Mouse (Mus musculus) midbrain, embryonic 11.5 days (tissue): ENCODE data around the gene Msi1. TPM values are rescaled to one million over a fixed set of nuclear protein-coding genes. Genes with fewer than 3 reads are reported as not detected.

Experiments used
- ATAC-seq: fragments of 200-750 bp; cut with Nextera tagmentation; 2 replicates; pipeline ENCODE4 v1.8.0; 2017; ENCODE audit warnings: moderate TSS enrichment, moderate library complexity; ENCODE audit not compliant: low FRiP score
- DNase-seq: peaks from one replicate; pipeline ENCODE4 v3.0.0; 2015; ENCODE audit warnings: low spot score; ENCODE audit errors: missing footprints
- H3K27ac ChIP-seq: fragments of 300-500 bp; sonication (generic); 2 replicates; pipeline ENCODE4 v1.5.1; 2014; ENCODE audit warnings: low read depth, low read length
- H3K27me3 ChIP-seq: fragments of 300-500 bp; sonication (generic); 2 replicates; pipeline ENCODE4 v1.6.1; 2014; ENCODE audit warnings: mild to moderate bottlenecking, low read length, moderate library complexity, mixed read lengths; ENCODE audit not compliant: control insufficient read depth, insufficient read depth
- H3K36me3 ChIP-seq: fragments of 300-500 bp; sonication (generic); 2 replicates; pipeline ENCODE4 v1.6.1; 2014; ENCODE audit warnings: mild to moderate bottlenecking, low read length, moderate library complexity, mixed read lengths; ENCODE audit not compliant: control insufficient read depth, insufficient read depth
- H3K4me1 ChIP-seq: fragments of 300-500 bp; sonication (generic); 2 replicates; pipeline ENCODE4 v1.6.1; 2014; ENCODE audit warnings: low read length; ENCODE audit not compliant: control insufficient read depth, insufficient read depth
- H3K4me2 ChIP-seq: fragments of 300-500 bp; sonication (generic); 2 replicates; pipeline ENCODE4 v1.6.1; 2014; ENCODE audit warnings: mild to moderate bottlenecking, moderate library complexity
- H3K4me3 ChIP-seq: fragments of 300-500 bp; sonication (generic); 2 replicates; pipeline ENCODE4 v1.5.1; 2014; ENCODE audit warnings: low read depth, low read length
- H3K9ac ChIP-seq: fragments of 300-500 bp; sonication (generic); 2 replicates; pipeline ENCODE4 v1.6.1; 2014; ENCODE audit warnings: low read length
- H3K9me3 ChIP-seq: fragments of 300-500 bp; sonication (generic); 2 replicates; pipeline ENCODE4 v1.6.1; 2016; ENCODE audit warnings: low read length; ENCODE audit not compliant: control insufficient read depth
- WGBS: fragments of 180-500 bp; shearing (Covaris S2); extraction: QIAGEN DNeasy Blood & Tissue Kit; methylation state at CpG from one replicate; pipeline ENCODE4 v1.1.7; 2014; 5-methylcytosine and 5-hydroxymethylcytosine counted together
- polyA plus RNA-seq: library from polyadenylated mRNA; unstranded; fragments of >200 nt; fragmentation: Nextera tagmentation; extraction: Ambion mirVana; gene quantifications from 2 replicates; pipeline ENCODE4 v1.2.1, GENCODE M21; 2014

Msi1 gene
- polyA plus RNA-seq, 1 experiment from 2014 or later: 227 TPM

DNA sequence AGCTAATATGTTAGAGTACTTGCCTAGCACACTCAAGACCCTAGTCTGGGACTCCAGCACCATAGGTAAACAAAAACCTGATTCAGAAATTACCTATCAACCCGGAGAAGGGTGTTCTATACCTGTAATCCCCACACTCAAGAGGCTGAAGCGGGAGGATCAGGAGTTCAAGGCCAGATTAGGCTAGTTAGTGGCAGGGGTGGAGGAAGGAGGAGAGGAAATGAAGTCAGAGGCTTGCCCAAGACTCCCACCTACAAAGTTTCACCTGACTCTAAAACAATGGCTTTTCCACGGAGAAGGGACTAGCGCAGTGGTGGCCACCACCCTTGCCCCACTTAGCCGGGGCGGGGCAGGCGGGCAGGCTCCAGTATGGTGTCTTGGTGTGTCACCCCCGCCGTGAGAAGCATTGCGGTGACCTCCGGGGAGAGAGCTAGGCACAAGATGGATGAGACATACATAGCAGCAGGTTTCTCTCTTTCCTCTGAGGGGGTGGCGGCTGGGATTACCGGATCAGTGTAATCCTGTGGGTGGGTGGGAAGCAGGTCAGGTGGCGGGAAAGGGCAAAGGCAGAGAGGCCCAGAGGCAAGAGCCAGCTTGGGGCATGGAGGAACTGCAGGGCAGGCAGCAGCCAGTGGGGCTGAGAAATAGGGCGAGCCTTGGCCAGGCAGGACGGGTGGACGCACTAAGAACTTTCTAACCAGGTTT is 25.8 kb upstream of the Msi1 start:
- peak overlapping the region; percentile 94 for H3K27ac ChIP-seq
- peak overlapping the region; percentile 32 for H3K4me2 ChIP-seq
- H3K9ac ChIP-seq: peak overlapping the region; percentile 61
- peak; percentile 70 for ATAC-seq
- H3K4me1 ChIP-seq: peaks cover 47% of the 10 kb centered on the region
- peak; percentile 95 for DNase-seq
- no peaks in the 10 kb centered on the region for H3K27me3 ChIP-seq
- 3% methylated on average over 17 of the region's 17 CpGs for WGBS
- no peaks in the 10 kb centered on the region for H3K9me3 ChIP-seq
- peak overlapping the region; percentile 13 for H3K4me3 ChIP-seq
- H3K36me3 ChIP-seq: no peaks in the 10 kb centered on the region

DNA sequence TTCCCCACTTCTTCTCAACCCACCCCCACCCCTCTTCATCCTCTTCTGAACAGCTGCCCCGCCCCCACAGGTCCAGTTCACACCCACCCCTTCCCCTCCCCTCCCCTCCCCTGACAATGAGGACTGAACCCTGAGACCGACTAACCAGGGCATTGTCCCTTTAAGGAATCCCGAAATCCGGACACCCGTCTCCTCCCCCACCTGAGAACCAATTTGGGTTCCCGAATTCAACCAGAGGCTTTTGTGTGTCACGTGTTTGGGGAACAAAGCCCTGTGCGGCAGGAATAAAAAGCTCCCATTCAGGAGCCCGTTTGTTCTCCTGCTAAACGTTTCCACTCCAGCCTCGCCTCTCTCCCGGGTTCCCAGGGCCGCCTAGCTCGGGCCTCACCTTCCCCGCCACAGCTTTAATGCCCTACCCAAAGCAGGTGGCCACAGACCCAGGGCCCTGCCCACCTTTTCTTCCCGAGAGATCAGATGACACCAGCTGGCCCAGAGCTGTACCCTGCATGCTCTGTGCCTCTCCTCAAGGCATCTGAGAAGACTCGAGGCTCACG is 25.1 kb upstream of the Msi1 start:
- H3K4me3 ChIP-seq: no peak overlapping the region; the same call in 1 of the 2 replicates
- H3K9ac ChIP-seq: peak overlapping the region; percentile 50
- 2% methylated on average over 18 of the region's 18 CpGs for WGBS
- H3K36me3 ChIP-seq: no peaks in the 10 kb centered on the region
- DNase-seq (peak; percentile 97), ATAC-seq (peak; percentile 86)
- no peaks in the 10 kb centered on the region for H3K27me3 ChIP-seq
- H3K4me2 ChIP-seq: peak overlapping the region; percentile 32
- peak overlapping the region; percentile 94 for H3K27ac ChIP-seq
- H3K9me3 ChIP-seq: no peaks in the 10 kb centered on the region
- H3K4me1 ChIP-seq: peaks cover 39% of the 10 kb centered on the region

DNA sequence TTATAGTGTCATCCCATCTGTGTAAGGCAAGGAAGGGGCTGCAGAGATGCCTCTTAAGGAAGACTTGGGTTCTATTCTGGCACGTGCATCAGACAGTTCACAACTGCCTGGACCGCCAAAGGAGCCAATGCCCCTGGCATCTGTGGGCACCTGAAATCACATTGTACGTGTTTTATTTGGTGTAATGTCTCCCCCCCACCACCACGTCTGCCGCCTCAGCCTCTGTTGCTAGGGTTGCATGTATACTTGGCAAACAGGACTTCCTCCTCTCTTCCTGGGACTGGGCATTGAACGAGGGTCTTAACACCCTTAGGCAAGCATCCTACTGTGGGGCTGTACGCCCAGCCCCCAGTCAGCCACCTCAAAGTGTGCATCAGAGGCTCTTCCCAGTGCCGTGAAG is 24.2 kb upstream of the Msi1 start:
- Histone ChIP-seq H3K36me3 (no peaks in the 10 kb centered on the region), H3K9me3 (no peaks in the 10 kb centered on the region), H3K27ac (peak overlapping the region; percentile 94), H3K4me2 (no peak overlapping the region; the same call in 1 of the 2 replicates), H3K4me1 (peaks cover 38% of the 10 kb centered on the region), H3K4me3 (no peak overlapping the region), H3K9ac (no peak overlapping the region; the same call in 1 of the 2 replicates), H3K27me3 (no peaks in the 10 kb centered on the region)
- ATAC-seq (no peak), DNase-seq (peak; percentile 89)
- WGBS: 27% methylated on average over 8 of the region's 8 CpGs

DNA sequence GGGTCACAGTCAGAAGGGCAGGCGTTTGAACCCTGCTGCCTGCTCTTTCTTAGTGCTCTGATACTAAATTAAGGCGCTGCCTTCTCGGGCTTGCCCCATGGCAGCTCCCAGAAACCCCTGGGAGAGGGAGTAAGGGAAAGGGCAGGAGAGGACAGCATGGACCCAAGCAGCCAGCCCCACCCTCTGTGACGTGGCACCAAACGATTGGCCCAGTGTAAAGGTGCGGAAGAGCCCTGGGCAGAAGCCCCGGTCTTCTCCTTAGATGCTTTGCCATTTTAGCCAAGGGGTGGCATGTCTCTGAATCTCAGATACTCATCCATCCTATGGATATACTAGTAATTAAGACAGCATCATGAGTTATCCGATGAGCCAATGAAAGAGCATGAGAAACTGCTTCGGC is 21.3 kb upstream of the Msi1 start:
- DNase-seq (peak; percentile 82), ATAC-seq (no peak)
- Histone ChIP-seq H3K36me3 (no peaks in the 10 kb centered on the region), H3K4me3 (no peak overlapping the region), H3K27me3 (no peaks in the 10 kb centered on the region), H3K9me3 (no peaks in the 10 kb centered on the region), H3K27ac (no peak overlapping the region; the same call in 1 of the 2 replicates), H3K4me1 (peaks cover 26% of the 10 kb centered on the region), H3K4me2 (no peak overlapping the region), H3K9ac (no peak overlapping the region)
- 43% methylated on average over 9 of the region's 9 CpGs for WGBS

DNA sequence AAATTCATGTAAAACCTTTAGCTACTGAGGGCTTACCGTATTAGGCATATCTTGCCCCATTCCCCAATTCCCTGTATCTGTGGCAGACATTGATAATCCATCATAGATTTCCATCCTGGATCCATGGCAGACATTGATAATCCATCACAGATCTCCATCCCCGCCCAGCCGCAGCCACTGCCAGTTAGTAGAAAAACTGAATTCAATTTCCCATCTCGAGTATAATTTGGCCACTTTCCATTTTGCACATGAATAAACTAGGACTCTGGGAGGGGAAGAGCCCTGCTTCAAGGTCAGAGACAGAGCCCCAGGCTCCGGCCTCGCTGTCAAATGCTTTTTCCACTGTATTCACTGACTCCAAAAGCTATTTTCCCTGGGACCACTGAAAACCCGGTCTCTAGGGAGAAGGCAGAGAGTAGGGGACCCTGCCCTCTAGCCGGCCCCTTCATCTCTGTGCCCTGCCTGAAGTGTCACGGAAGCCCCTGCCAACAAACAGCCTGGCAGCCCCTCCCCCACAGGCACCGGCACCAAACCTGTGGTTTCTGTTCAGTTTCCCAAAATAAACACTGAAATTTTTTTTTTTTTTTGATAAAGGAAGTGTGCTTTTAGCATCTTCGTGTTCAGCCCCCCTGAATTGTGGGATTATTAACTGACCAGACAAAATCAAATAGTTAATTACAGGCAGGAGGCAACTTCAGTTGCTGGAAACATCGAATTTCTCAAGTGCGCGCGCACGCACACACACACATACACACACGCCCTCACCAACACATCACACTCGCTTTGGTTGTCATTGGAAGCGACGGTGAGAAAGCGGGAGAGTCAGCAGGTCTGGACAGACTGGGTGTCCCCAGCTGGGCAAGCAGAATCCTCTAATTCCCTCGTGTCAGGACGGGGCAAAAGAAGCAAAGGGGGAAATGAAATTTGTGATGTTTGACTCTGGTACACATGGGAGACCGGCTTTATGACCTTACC is 14.0 kb upstream of the Msi1 start:
- Histone ChIP-seq H3K4me1 (no peaks in the 10 kb centered on the region; the same call in 1 of the 2 replicates), H3K27me3 (no peaks in the 10 kb centered on the region), H3K9me3 (no peaks in the 10 kb centered on the region; the same call in 1 of the 2 replicates), H3K9ac (peak overlapping the region; percentile 28), H3K4me3 (0 out of 2 replicates have a peak overlapping the region, but pooled peaks have one; percentile 1), H3K27ac (0 out of 2 replicates have a peak overlapping the region, but pooled peaks have one; percentile 17), H3K4me2 (peak overlapping the region; percentile 23; the same call in 1 of the 2 replicates), H3K36me3 (no peaks in the 10 kb centered on the region)
- 62% methylated on average over 24 of the region's 24 CpGs for WGBS
- ATAC-seq (no peak), DNase-seq (peak; percentile 89)

DNA sequence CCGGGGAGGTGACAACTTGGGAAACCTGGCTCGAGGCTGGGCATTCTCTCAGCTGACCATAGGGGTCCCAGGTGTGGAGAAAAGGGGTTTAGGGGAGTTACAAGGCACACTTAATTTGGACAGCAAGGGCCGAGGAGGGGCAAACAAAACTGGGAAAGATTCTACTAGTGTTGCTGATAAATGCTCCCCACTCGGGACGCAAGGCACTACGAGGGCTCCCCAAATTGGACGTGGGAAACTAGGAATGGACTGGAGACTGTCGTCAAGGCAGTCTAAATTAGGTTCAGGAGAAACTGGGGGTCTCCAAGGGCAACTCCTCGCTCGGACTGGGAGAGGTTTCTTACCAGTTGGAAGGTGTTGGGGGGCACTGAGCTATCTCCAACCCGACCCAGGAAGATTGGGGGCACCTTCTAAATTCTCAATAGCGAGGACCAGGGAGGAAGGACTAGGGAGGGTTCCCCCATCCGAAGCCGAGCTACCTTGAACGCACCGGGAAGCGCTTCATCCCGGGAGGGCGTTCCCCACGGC is 504 bp upstream of the Msi1 start:
- H3K27ac ChIP-seq: peak overlapping the region; percentile 100
- WGBS: 2% methylated on average over 20 of the region's 20 CpGs
- H3K4me1 ChIP-seq: peaks cover 35% of the 10 kb centered on the region
- DNase-seq (peak; percentile 94), ATAC-seq (no peak)
- H3K4me3 ChIP-seq: peak overlapping the region; percentile 100
- no peaks in the 10 kb centered on the region for H3K27me3 ChIP-seq
- peak overlapping the region; percentile 100 for H3K4me2 ChIP-seq
- peaks cover 6% of the 10 kb centered on the region; the same call in 1 of the 2 replicates for H3K36me3 ChIP-seq
- no peaks in the 10 kb centered on the region for H3K9me3 ChIP-seq
- peak overlapping the region; percentile 100 for H3K9ac ChIP-seq

DNA sequence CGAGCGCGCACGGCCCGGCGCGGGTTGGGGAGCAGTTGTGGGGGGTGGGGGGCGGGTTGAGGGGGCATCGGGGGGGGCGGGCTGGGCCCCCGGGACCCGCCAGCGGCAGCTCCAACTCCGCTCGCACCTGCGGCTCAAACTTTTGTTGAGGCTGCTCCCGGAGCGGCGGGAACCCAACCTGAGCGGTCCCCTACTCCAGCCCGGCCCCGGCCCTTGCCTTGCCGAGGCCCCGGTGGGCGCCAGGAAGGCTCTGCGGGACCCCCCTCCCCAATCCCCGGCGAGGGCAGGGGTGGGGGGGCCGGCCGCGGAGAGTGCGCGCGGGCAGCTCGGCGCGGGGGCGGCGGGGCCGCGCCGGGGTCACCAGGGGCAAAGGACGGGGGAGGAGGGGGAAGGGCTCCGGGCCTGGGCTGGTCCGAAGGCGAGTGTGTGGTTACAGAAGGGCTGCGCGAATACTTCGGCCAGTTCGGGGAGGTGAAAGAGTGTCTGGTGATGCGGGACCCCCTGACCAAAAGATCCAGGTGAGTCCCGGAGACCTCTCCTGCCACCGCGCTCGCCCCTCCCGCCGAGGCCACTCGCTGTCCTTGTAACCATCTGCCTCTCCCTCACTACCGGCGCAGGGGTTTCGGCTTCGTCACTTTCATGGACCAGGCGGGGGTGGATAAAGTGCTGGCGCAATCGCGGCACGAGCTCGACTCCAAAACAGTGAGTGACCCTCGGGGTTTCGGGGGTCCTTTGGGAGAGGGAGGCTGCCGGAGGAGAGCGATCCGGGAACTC is 975 bp downstream of the Msi1 start:
- Histone ChIP-seq H3K27me3 (no peaks in the 10 kb centered on the region), H3K36me3 (peaks cover 13% of the 10 kb centered on the region), H3K4me3 (peak overlapping the region; percentile 100), H3K4me1 (peaks cover 50% of the 10 kb centered on the region), H3K4me2 (peak overlapping the region; percentile 100), H3K9me3 (no peaks in the 10 kb centered on the region), H3K9ac (peak overlapping the region; percentile 100), H3K27ac (peak overlapping the region; percentile 100)
- under 1% methylated on average over 48 of the region's 73 CpGs for WGBS
- DNase-seq (peak; percentile 96), ATAC-seq (no peak)
